Mouse (Mus musculus) embryonic facial prominence, embryonic 12.5 days (tissue): ENCODE results near the gene Pkp2. TPM values are rescaled to one million over a fixed set of nuclear protein-coding genes. Genes with fewer than 3 reads are reported as not detected.

Source experiments
- ATAC-seq: fragments of 200-750 bp; cut with Nextera tagmentation; 2 replicates; pipeline ENCODE4 v1.8.0; 2017; ENCODE audit not compliant: insufficient number of reproducible peaks, insufficient read depth, low FRiP score, low TSS enrichment
- H3K27ac ChIP-seq: fragments of 300-500 bp; sonication (generic); 2 replicates; pipeline ENCODE4 v1.5.1; 2016; ENCODE audit warnings: mild to moderate bottlenecking
- H3K27me3 ChIP-seq: fragments of 300-500 bp; sonication (generic); 2 replicates; pipeline ENCODE4 v1.6.1; 2016; ENCODE audit warnings: mild to moderate bottlenecking, moderate library complexity
- H3K36me3 ChIP-seq: fragments of 300-500 bp; sonication (generic); 2 replicates; pipeline ENCODE4 v1.6.1; 2016; ENCODE audit warnings: mild to moderate bottlenecking
- H3K4me1 ChIP-seq: fragments of 300-500 bp; sonication (generic); 2 replicates; pipeline ENCODE4 v1.6.1; 2016
- H3K4me2 ChIP-seq: fragments of 300-500 bp; sonication (generic); replicated peaks from 2 replicates; pipeline ENCODE4 v1.6.1; 2016; ENCODE audit warnings: mild to moderate bottlenecking, moderate library complexity
- H3K4me3 ChIP-seq: fragments of 300-500 bp; sonication (generic); 2 replicates; pipeline ENCODE4 v1.5.1; 2016; ENCODE audit warnings: mild to moderate bottlenecking
- H3K9ac ChIP-seq: fragments of 300-500 bp; sonication (generic); 2 replicates; pipeline ENCODE4 v1.6.1; 2016; ENCODE audit warnings: mild to moderate bottlenecking, moderate library complexity
- H3K9me3 ChIP-seq: fragments of 300-500 bp; sonication (generic); 2 replicates; pipeline ENCODE4 v1.6.1; 2016; ENCODE audit warnings: mild to moderate bottlenecking, moderate library complexity
- WGBS: fragments of 180-500 bp; shearing (Covaris S2); methylation state at CpG from one replicate; pipeline ENCODE4 v1.1.7; 2016; 5-methylcytosine and 5-hydroxymethylcytosine counted together
- polyA plus RNA-seq: library from polyadenylated mRNA; unstranded; fragments of >200 nt; fragmentation: Nextera tagmentation; extraction: Ambion mirVana; gene quantifications from 2 replicates; pipeline ENCODE4 v1.2.1, GENCODE M21; 2016

Gene Pkp2
- polyA plus RNA-seq, 1 experiment from 2014 or later = 4.2 TPM

DNA sequence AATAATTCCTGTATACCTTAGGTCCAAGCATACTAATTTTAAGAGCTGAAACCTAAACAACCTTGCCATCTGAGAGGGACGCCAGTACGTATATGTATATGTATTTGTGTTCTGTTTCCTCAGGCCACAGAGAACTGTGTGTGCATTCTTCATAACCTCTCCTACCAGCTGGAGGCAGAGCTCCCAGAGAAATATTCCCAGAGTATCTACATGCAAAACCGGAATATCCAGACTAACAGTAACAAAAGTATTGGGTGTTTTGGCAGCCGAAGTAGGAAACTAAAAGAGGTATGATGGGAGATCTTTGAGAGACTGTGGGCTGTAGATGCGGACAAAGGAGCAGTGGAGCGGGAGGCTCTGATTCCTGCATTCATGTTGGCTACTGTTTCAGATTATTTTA is 48.4 kb downstream of the Pkp2 start:
- Histone ChIP-seq H3K9ac (no peak overlapping the region), H3K9me3 (no peaks in the 10 kb centered on the region), H3K4me2 (no peak overlapping the region), H3K36me3 (no peaks in the 10 kb centered on the region), H3K27me3 (no peaks in the 10 kb centered on the region), H3K4me3 (no peak overlapping the region), H3K4me1 (no peaks in the 10 kb centered on the region), H3K27ac (no peak overlapping the region)
- no peak for ATAC-seq
- 87% methylated on average over 6 of the region's 6 CpGs for WGBS

- 80% methylated on average over 3 of the region's 3 CpGs for WGBS
- H3K27ac ChIP-seq = no peak overlapping the region
- H3K4me3 ChIP-seq = no peak overlapping the region
- H3K27me3 ChIP-seq = no peaks in the 10 kb centered on the region
- no peak overlapping the region for H3K4me2 ChIP-seq
- H3K9me3 ChIP-seq = no peaks in the 10 kb centered on the region
- H3K9ac ChIP-seq = no peak overlapping the region
- H3K4me1 ChIP-seq = no peaks in the 10 kb centered on the region
- no peak for ATAC-seq
- no peaks in the 10 kb centered on the region for H3K36me3 ChIP-seq
Observed at GRCm38 (mm10) chr16:16262436-16262835, 49.3 kb downstream of the Pkp2 start.

GRCm38 (mm10) chr16:16272978-16273377 is 59.9 kb downstream of the Pkp2 start:
- H3K9ac ChIP-seq = no peak overlapping the region
- no peaks in the 10 kb centered on the region for H3K9me3 ChIP-seq
- no peaks in the 10 kb centered on the region for H3K36me3 ChIP-seq
- no peak overlapping the region for H3K4me3 ChIP-seq
- no peak overlapping the region for H3K4me2 ChIP-seq
- H3K27ac ChIP-seq = no peak overlapping the region
- no peaks in the 10 kb centered on the region for H3K4me1 ChIP-seq
- H3K27me3 ChIP-seq = no peaks in the 10 kb centered on the region
- 50% methylated on average over 3 of the region's 3 CpGs for WGBS
- no peak for ATAC-seq

DNA sequence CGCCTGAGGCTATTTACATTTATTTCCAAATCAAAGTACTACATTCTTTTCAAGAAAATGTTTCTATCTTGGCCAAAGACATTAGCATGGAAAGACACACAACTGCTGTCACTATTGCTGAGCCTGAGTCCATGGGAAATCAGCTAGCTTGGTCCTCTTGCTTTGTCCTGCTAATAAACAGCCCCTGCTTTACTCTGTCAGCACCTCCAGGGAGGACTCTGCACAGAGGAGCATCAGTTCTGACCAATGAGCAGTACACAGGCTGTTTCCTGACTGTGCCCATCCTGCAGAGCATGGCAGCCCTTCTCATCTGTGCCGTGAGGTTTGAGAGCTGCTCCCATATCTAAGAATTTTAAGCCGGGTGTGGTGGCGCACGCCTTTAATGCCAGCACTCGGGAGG is 60.6 kb downstream of the Pkp2 start:
- ATAC-seq = no peak
- Histone ChIP-seq H3K27ac (no peak overlapping the region), H3K9me3 (no peaks in the 10 kb centered on the region), H3K4me2 (no peak overlapping the region), H3K4me3 (no peak overlapping the region), H3K27me3 (no peaks in the 10 kb centered on the region), H3K4me1 (no peaks in the 10 kb centered on the region), H3K9ac (no peak overlapping the region), H3K36me3 (no peaks in the 10 kb centered on the region)
- WGBS = 88% methylated on average over 6 of the region's 6 CpGs

DNA sequence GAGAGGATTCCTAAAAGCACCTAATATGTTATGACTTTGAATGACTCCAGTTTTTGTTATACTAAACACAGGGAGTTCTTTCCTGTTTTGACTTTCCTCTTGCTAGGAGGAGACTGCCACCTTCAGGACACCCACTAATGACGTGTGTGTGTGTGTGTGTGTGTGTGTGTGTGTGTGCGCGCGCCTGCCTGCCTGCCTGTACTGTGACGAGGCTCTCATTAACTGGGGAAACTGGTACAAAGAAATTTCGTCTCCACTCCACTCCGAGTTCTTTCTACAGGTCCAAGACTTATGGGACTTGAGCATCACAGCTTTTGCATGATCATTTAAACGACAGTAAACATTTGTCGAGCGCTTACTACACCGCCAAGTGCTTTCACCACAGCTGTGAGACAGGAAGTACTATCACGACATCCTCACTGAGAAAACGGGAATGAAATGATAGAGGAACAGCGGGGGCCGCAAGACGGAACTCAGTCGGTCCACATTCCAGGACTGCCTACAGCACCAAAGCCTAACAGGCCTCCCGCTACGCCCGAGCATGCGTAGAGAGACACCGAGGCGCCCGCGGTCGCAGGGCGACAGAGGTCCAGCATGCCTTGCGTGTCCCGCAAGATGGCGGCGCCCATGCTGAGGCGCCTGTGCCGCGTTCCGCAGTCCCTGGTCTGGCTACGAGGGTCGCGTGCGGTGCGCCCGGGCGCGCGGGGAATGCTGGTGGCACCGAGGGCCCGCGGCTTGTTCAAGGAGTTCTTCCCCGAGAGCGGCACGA is 89.4 kb downstream of the Pkp2 start, which contains the start of gene Yars2:
Yars2 (plus strand) TSS at position 597 of the 769 bp plus-strand sequence.
- Histone ChIP-seq H3K4me1 (peaks cover 14% of the 10 kb centered on the region), H3K27ac (peak within 1 kb of the TSS; percentile 95), H3K36me3 (peaks cover 11% of the 10 kb centered on the region), H3K4me2 (peak within 1 kb of the TSS; percentile 72), H3K27me3 (no peaks in the 10 kb centered on the region), H3K9me3 (no peaks in the 10 kb centered on the region), H3K4me3 (peak within 1 kb of the TSS; percentile 90), H3K9ac (peak within 1 kb of the TSS; percentile 86)
- WGBS = under 1% methylated on average over 50 of the region's 50 CpGs
- peak; percentile 99 for ATAC-seq

DNA sequence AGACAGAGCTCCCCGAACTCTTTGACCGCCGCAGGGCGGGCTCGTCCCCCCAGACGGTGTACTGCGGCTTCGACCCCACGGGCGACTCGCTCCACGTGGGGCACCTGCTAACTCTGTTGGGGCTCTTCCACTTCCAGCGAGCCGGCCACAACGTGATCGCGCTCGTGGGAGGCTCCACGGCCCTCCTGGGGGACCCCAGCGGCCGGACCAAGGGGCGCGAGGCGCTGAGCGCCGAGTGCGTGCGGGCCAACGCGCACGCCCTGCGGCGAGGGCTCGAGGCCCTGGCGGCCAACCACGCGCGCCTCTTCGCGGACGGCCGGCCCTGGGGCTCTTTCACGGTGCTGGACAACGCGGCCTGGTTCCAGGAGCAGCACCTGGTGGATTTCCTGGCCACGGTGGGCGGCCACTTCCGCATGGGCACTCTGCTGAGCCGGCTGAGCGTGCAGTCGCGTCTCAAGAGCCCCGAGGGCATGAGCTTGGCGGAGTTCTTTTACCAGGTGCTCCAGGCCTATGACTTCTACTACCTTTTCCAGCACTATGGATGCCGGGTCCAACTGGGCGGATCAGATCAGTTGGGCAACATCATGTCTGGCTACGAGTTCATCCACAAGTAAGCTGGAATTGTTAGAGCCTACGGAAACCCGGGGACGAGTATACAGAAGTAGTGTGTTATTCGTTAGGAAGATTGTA is 90.2 kb downstream of the Pkp2 start:
- WGBS = under 1% methylated on average over 61 of the region's 61 CpGs

DNA sequence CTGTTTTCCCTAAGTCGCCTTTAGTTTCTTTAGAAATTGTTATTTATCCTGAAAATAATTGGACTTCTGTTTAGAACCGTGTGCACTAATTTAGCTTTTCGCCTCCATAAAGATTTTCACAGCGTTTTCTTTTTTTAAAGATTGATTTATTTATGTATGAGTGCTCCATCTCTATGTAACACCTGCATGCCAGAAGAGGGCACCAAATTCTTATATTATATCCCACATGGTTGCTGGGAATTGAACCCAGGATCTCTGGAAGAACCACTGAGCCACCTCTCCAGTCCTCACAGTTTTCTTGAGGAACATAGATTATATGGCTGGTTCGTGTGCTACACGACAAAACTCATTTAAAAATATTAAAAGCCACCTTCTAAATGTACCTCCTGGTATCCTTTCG is 90.8 kb downstream of the Pkp2 start:
- Histone ChIP-seq H3K27ac (no peak overlapping the region; the same call in 1 of the 2 replicates), H3K4me2 (peak overlapping the region; percentile 72), H3K9ac (peak overlapping the region; percentile 86; the same call in 1 of the 2 replicates), H3K27me3 (no peaks in the 10 kb centered on the region), H3K4me1 (peaks cover 14% of the 10 kb centered on the region), H3K36me3 (peaks cover 16% of the 10 kb centered on the region), H3K9me3 (no peaks in the 10 kb centered on the region), H3K4me3 (peak overlapping the region; percentile 90)
- ATAC-seq = no peak
- 20% methylated on average over 7 of the region's 7 CpGs for WGBS

More for the DNA sequence above, 90.2 kb downstream of the Pkp2 start:
- H3K36me3 ChIP-seq = peaks cover 14% of the 10 kb centered on the region
- H3K4me1 ChIP-seq = peaks cover 14% of the 10 kb centered on the region
- peak; percentile 85 for ATAC-seq
- peak overlapping the region; percentile 86 for H3K9ac ChIP-seq
- peak overlapping the region; percentile 95 for H3K27ac ChIP-seq
- H3K9me3 ChIP-seq = no peaks in the 10 kb centered on the region
- H3K27me3 ChIP-seq = no peaks in the 10 kb centered on the region
- H3K4me2 ChIP-seq = peak overlapping the region; percentile 72
- peak overlapping the region; percentile 90 for H3K4me3 ChIP-seq

DNA sequence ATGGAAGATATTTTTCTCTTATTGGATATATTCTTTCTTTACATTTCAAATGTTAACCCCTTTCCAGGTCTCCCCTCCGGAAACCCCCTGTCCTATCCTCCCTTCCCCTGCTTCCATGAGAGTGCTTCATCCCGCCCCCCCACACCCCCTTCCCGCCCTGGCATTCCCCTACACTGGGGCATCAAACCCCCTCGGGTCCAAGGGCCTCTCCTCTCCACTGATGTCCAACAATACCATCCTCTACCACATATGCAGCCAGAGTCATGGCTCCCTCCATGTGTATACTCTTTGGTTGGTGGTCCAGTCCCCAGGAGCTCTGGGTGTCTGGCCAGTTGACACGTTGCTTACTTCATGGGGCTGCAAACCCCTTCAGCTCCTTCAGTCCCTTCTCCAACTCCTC is 98.2 kb downstream of the Pkp2 start:
- ATAC-seq = no peak
- no peaks in the 10 kb centered on the region for H3K27me3 ChIP-seq
- peaks cover 45% of the 10 kb centered on the region for H3K36me3 ChIP-seq
- H3K4me3 ChIP-seq = no peak overlapping the region
- 82% methylated on average over 5 of the region's 5 CpGs for WGBS
- H3K27ac ChIP-seq = no peak overlapping the region
- H3K9ac ChIP-seq = no peak overlapping the region
- H3K4me1 ChIP-seq = no peaks in the 10 kb centered on the region
- no peaks in the 10 kb centered on the region for H3K9me3 ChIP-seq
- no peak overlapping the region for H3K4me2 ChIP-seq

Other genes with a start within 250 kb of the Pkp2 start
- gene Yars2, start 89.6 kb downstream of the Pkp2 start, polyA plus RNA-seq = 47.8 and 50.4 TPM in 2 replicates
- gene Dnm1l, start 145.6 kb downstream of the Pkp2 start, polyA plus RNA-seq = 64.6 and 65.6 TPM in 2 replicates